Mouse (Mus musculus) ES-Bruce4 (cell line): ENCODE measurements around the gene Psg17. TPM values are rescaled to one million over a fixed set of nuclear protein-coding genes. Genes with fewer than 3 reads are reported as not detected.
A peak's percentile ranks its signal among the peaks of the same experiment; 100 is the strongest.
"Not testable (repeated sequence)": the region's sequence is repeated elsewhere in the genome, so short reads cannot be mapped to it uniquely, and the experiment has no call there.

Experiments
- H3K27ac ChIP-seq: 2 replicates; pipeline ENCODE4 v1.5.1; 2012; ENCODE audit warnings: low read length, inconsistent platforms; ENCODE audit not compliant: insufficient read depth
- H3K27me3 ChIP-seq: 2 replicates; pipeline ENCODE4 v1.6.1; 2012; ENCODE audit warnings: mild to moderate bottlenecking, low read length, inconsistent platforms; ENCODE audit not compliant: control insufficient read depth, poor library complexity, insufficient read depth, severe bottlenecking
- H3K36me3 ChIP-seq: 2 replicates; pipeline ENCODE4 v1.6.1; 2012; ENCODE audit warnings: inconsistent platforms, mild to moderate bottlenecking, low read length, moderate library complexity; ENCODE audit not compliant: control insufficient read depth, poor library complexity, insufficient read depth, severe bottlenecking
- H3K4me1 ChIP-seq: one replicate; pipeline ENCODE4 v1.8.1; 2011; ENCODE audit warnings: low read length; ENCODE audit not compliant: control insufficient read depth, insufficient read depth
- H3K4me3 ChIP-seq: 2 replicates; pipeline ENCODE4 v1.5.1; 2011; ENCODE audit warnings: low read depth, mild to moderate bottlenecking, low read length
- H3K9ac ChIP-seq: 2 replicates; pipeline ENCODE4 v1.6.1; 2012; ENCODE audit warnings: low read depth, mild to moderate bottlenecking, inconsistent platforms; ENCODE audit not compliant: poor library complexity, severe bottlenecking
- H3K9me3 ChIP-seq: replicated peaks from 2 replicates; pipeline ENCODE4 v1.6.1; 2012; ENCODE audit warnings: mild to moderate bottlenecking, low read length, inconsistent platforms; ENCODE audit not compliant: control insufficient read depth, poor library complexity, insufficient read depth, severe bottlenecking
- CTCF ChIP-seq: IDR thresholded peaks from one replicate; pipeline ENCODE4 v1.8.1; 2011; ENCODE audit warnings: low read depth, low read length
- POLR2A ChIP-seq: IDR thresholded peaks from one replicate; pipeline ENCODE4 v1.8.1; 2011; ENCODE audit warnings: low read length; ENCODE audit not compliant: insufficient read depth
- polyA plus RNA-seq: library from polyadenylated mRNA; stranded (reverse); fragments of >200 nt; gene quantifications from 2 replicates; pipeline ENCODE4 v1.2.4, GENCODE M21; 2011; ENCODE audit warnings: low read depth; ENCODE audit not compliant: missing spikeins, insufficient read depth, insufficient read length

The Psg17 gene
- polyA plus RNA-seq, 1 experiment = 1.8 TPM

GRCm38 (mm10) chr7:18781301-18781700 lies 40.1 kb downstream of the Psg17 start:
- H3K4me3 ChIP-seq, H3K9me3 ChIP-seq, H3K4me1 ChIP-seq, H3K27me3 ChIP-seq, H3K9ac ChIP-seq, H3K27ac ChIP-seq, H3K36me3 ChIP-seq: not testable (repeated sequence)
- TF ChIP-seq CTCF = peak; percentile 8

DNA sequence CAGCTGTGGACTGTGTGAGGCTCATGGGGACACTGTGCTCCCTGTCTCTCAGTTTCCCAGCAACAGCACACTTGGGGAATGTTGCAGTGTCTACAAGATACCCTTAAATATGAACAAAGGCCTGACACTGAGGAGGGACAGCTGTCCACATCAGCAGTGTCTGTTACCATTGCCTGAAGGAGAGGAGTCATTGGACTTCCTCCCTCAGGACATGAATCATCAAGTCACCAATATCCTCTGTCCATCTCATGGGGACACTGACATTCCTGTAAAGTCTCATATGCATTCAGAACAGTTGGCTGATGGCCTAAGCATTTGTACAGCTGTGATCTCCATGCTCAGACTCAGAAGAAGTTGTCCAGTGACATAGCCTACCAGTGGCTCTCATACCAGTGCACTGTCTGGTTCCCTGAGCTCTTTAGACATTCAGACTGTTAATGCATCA lies 42.0 kb downstream of the Psg17 start:
- no peaks in the 10 kb centered on the region for H3K27me3 ChIP-seq
- TF ChIP-seq CTCF = no peak
- no peak for TF ChIP-seq POLR2A
- H3K4me1 ChIP-seq = no peaks in the 10 kb centered on the region
- H3K27ac ChIP-seq = no peak overlapping the region
- H3K9ac ChIP-seq = no peak overlapping the region
- H3K4me3 ChIP-seq = no peak overlapping the region
- H3K36me3 ChIP-seq = no peaks in the 10 kb centered on the region
- peaks cover 9% of the 10 kb centered on the region for H3K9me3 ChIP-seq

Other genes starting within 250 kb of the Psg17 start
- 0.68 and 2.2 TPM in 2 replicates for gene Psg23, start 205.1 kb downstream of the Psg17 start, polyA plus RNA-seq
- gene Psg21, start 164.9 kb downstream of the Psg17 start, polyA plus RNA-seq = 3.3 and 9.5 TPM in 2 replicates
- gene Psg20, start 135.4 kb downstream of the Psg17 start, polyA plus RNA-seq = not detected in 2 replicates
- gene Psg22, start 103.5 kb downstream of the Psg17 start, polyA plus RNA-seq = not detected in 2 replicates
- gene Psg19, start 23.1 kb downstream of the Psg17 start, polyA plus RNA-seq = 1.1 TPM in 2 replicates
- 0.35 and 1.1 TPM in 2 replicates for gene Mill2, start 18.4 kb upstream of the Psg17 start, polyA plus RNA-seq
- 1.8 and 3.1 TPM in 2 replicates for gene Pglyrp1, start 49.7 kb upstream of the Psg17 start, polyA plus RNA-seq
- gene Ccdc61, start 88.8 kb upstream of the Psg17 start, polyA plus RNA-seq = 36.4 and 39.9 TPM in 2 replicates
- 7.5 TPM in 2 replicates for gene Nova2, start 104.3 kb upstream of the Psg17 start, polyA plus RNA-seq
- not detected in 2 replicates for gene Nanos2, start 165.8 kb upstream of the Psg17 start, polyA plus RNA-seq
- 4.0 and 5.5 TPM in 2 replicates for gene Mypop, start 169.6 kb upstream of the Psg17 start, polyA plus RNA-seq
- 16.2 and 20.9 TPM in 2 replicates for gene Irf2bp1, start 182.4 kb upstream of the Psg17 start, polyA plus RNA-seq
- gene Foxa3, start 201.9 kb upstream of the Psg17 start, polyA plus RNA-seq = 2.5 and 2.6 TPM in 2 replicates
- gene Sympk, start 202.8 kb upstream of the Psg17 start, polyA plus RNA-seq = 102 and 119 TPM in 2 replicates
- not detected in 2 replicates for gene Rsph6a, start 233.1 kb upstream of the Psg17 start, polyA plus RNA-seq